Comparison of ENCODE assay signal across 8 mouse cellular contexts in genomic region chr4:107367567-107368314, GRCm38 (mm10). TPM values are rescaled to one million over a fixed set of nuclear protein-coding genes. Genes with fewer than 3 reads are reported as not detected.
A peak's percentile ranks its signal among the peaks of the same experiment; 100 is the strongest.
DNase-seq lines count a peak whose midpoint lies in the region; ATAC-seq lines count a peak whose summit lies in the region.

Gene Ndc1 (plus strand): TSS chr4:107367784.

- DNase-seq in adrenal gland, adult (ENCODE audit: inconsistent age in 2 of 2, low spot score in 1 of 2) = peak; percentile 87 to 97
- DNase-seq in embryo, embryonic 10.5 days (ENCODE audit: low spot score) = peak; percentile 95
- peak; percentile 82 for DNase-seq in gastrocnemius, postnatal 25 days
- peak; percentile 97 for DNase-seq in intestine, embryonic 14.5 days (ENCODE audit: low spot score)
- peak; percentile 83 to 90 for DNase-seq in left cerebral cortex, postnatal 14 days (ENCODE audit: low spot score in 2 of 2)
- peak; percentile 90 for DNase-seq in mesoderm, embryonic 11.5 days (ENCODE audit: low read depth, low spot score)
- DNase-seq in right cerebral cortex, postnatal 36 days (ENCODE audit: low spot score in 2 of 2) = peak; percentile 83 to 84
- DNase-seq in yolk sac, embryonic 10.5 days (ENCODE audit: low spot score) = peak; percentile 94

- peak within 1 kb of the TSS; percentile 86 for H3K9ac ChIP-seq in intestine, embryonic 14.5 days (ENCODE audit: low read length)

- intact Hi-C loops in left cerebral cortex, postnatal 14 days (cut with DNase I) = loop anchor here (5.0 kb wide), 1 partner anchor 285 kb away; no protein-coding TSS in a partner anchor

- peak within 1 kb of the TSS; percentile 90 for H3K27ac ChIP-seq in intestine, embryonic 14.5 days (ENCODE audit: low read depth)

- H3K9me3 ChIP-seq in intestine, embryonic 14.5 days (ENCODE audit: control insufficient read depth, low read length) = no peaks in the 10 kb centered on the region

- no peaks in the 10 kb centered on the region for H3K27me3 ChIP-seq in intestine, embryonic 14.5 days (replicated peaks; ENCODE audit: control insufficient read depth, insufficient read depth, low read length)

- H3K36me3 ChIP-seq in intestine, embryonic 14.5 days (ENCODE audit: control insufficient read depth, insufficient read depth, low read length) = peaks cover 32% of the 10 kb centered on the region

- peak; percentile 95 for ATAC-seq in intestine, embryonic 14.5 days (replicated peaks; ENCODE audit: low FRiP score, low TSS enrichment, low read depth)

- H3K4me2 ChIP-seq in intestine, embryonic 14.5 days (ENCODE audit: low read length) = peak within 1 kb of the TSS; percentile 86

- under 1% methylated on average over 50 of the region's 51 CpGs for WGBS in intestine, embryonic 14.5 days

- peaks cover 9% of the 10 kb centered on the region for H3K4me1 ChIP-seq in intestine, embryonic 14.5 days (replicated peaks; ENCODE audit: control insufficient read depth, insufficient read depth, low read length)

- H3K4me3 ChIP-seq in intestine, embryonic 14.5 days (ENCODE audit: low read depth, low read length) = peak within 1 kb of the TSS; percentile 97

RNA-seq across cellular contexts. Expression of gene Ndc1, which starts in this region (rescaled TPM):
- 1 to 10 TPM; 7.0 to 8.3 TPM for total RNA-seq in gastrocnemius, postnatal 25 days (2021)
- 41.2 and 41.8 TPM in 2 replicates for polyA plus RNA-seq in intestine, embryonic 14.5 days (2014; fragmentation: Nextera tagmentation; extraction: Ambion mirVana)
- total RNA-seq in left cerebral cortex, postnatal 14 days (2021) = 10 to 100 TPM; 14.6 to 18.8 TPM

Comparison
In these comparisons a context has a peak if more than half of its experiments do, and no peak if none do; other contexts are left out.
1. Peak in every context shown above with its lines: DNase-seq, ATAC-seq, H3K4me3 ChIP-seq and H3K27ac ChIP-seq.